In the genomic region with DNA sequence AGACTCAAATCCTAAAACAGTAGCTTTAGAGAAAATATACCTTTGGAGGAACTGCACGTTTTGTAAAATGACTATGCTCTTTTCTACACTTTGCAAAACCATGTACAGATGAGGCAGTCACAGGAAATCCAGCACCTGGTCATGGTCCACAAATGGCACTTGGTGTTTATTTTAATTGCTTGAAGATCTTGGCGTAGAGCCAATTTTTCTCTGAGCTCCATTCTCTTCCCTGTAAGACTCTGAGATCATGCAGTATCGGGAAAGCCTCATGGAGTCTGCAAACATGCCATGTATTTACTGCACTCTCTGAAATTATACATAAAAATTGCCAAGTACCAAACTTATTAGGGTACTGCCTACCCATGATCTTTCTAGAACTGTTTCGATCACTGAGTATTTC, we compare ENCODE assay signal across 9 mouse cellular contexts.
A peak's percentile ranks its signal among the peaks of the same experiment; 100 is the strongest.
DNase-seq lines count a peak whose midpoint lies in the region; ATAC-seq and TF ChIP-seq lines count a peak whose summit lies in the region.
"Had no signal": no experiment of that assay in that cellular context is flagged by ENCODE, and none has a peak within 500 bp of the region (broad histone marks: within the 10 kb centered on the region; RNA-seq: fewer than 3 reads in every experiment).

No protein-coding gene starts in this region.

- no peak for ATAC-seq in liver, postnatal 0 days
- ATAC-seq in stomach, embryonic 14.5 days (ENCODE audit: insufficient number of reproducible peaks, insufficient read depth, low FRiP score, low read depth) = peak; percentile 83
- ATAC-seq in monocyte, adult 5-6 weeks (replicated peaks; ENCODE audit: insufficient number of reproducible peaks, low FRiP score, low TSS enrichment, poor library complexity, severe bottlenecking) = no peak

- H3K4me2 ChIP-seq in liver, postnatal 0 days (ENCODE audit: low read depth, low read length) = no peak overlapping the region
- no peak overlapping the region for H3K4me2 ChIP-seq in stomach, embryonic 14.5 days (replicated peaks; ENCODE audit: low read depth, low read length)
- H3K4me2 ChIP-seq: liver, embryonic 13.5 days had no signal

- H3K4me3 ChIP-seq in liver, adult 2 months (ENCODE audit: insufficient read depth, low read depth, low read length) = no peak overlapping the region
- H3K4me3 ChIP-seq in liver, postnatal 0 days (ENCODE audit: low read depth, low read length) = no peak overlapping the region
- H3K4me3 ChIP-seq in stomach, embryonic 14.5 days (ENCODE audit: low read depth, low read length) = no peak overlapping the region
- H3K4me3 ChIP-seq: liver, embryonic 13.5 days had no signal

- H3K9me3 ChIP-seq in liver, postnatal 0 days (ENCODE audit: low read length) = no peaks in the 10 kb centered on the region
- H3K9me3 ChIP-seq in stomach, embryonic 14.5 days (ENCODE audit: control insufficient read depth, low read depth, low read length) = no peaks in the 10 kb centered on the region
- H3K9me3 ChIP-seq: liver, embryonic 13.5 days had no signal

- H3K27ac ChIP-seq in liver, adult 2 months (replicated peaks; ENCODE audit: insufficient read depth, low read depth, low read length) = no peak overlapping the region
- no peak overlapping the region for H3K27ac ChIP-seq in liver, postnatal 0 days (ENCODE audit: low read depth)
- no peak overlapping the region for H3K27ac ChIP-seq in stomach, embryonic 14.5 days (ENCODE audit: low read length)
- H3K27ac ChIP-seq: liver, embryonic 13.5 days had no signal

- no peak for TF ChIP-seq POLR2A in liver, adult 2 months (IDR thresholded peaks at IDR 0.05; ENCODE audit: extremely low read depth, insufficient read depth, low read length)

- H3K36me3 ChIP-seq in liver, adult 2 months (ENCODE audit: control insufficient read depth, insufficient read depth, low read length) = no peaks in the 10 kb centered on the region
- H3K36me3 ChIP-seq in liver, postnatal 0 days (replicated peaks; ENCODE audit: insufficient read depth, low read length) = no peaks in the 10 kb centered on the region
- no peaks in the 10 kb centered on the region for H3K36me3 ChIP-seq in stomach, embryonic 14.5 days (ENCODE audit: control insufficient read depth, insufficient read depth, low read length)
- H3K36me3 ChIP-seq: liver, embryonic 13.5 days had no signal

- 80% methylated on average over 4 of the region's 4 CpGs for WGBS in liver, adult 2 months
- WGBS in liver, postnatal 0 days (ENCODE audit: insufficient replicate concordance) = 71% methylated on average over 4 of the region's 4 CpGs
- WGBS in stomach, embryonic 14.5 days = 34% methylated on average over 4 of the region's 4 CpGs

- no peak overlapping the region for H3K9ac ChIP-seq in liver, adult 2 months (ENCODE audit: low read depth, low read length)
- H3K9ac ChIP-seq in liver, postnatal 0 days (replicated peaks) = no peak overlapping the region
- no peak overlapping the region for H3K9ac ChIP-seq in stomach, embryonic 14.5 days (replicated peaks; ENCODE audit: low read depth, low read length)
- H3K9ac ChIP-seq: liver, embryonic 13.5 days had no signal

- H3K27me3 ChIP-seq in liver, adult 2 months (ENCODE audit: control insufficient read depth, insufficient read depth, low read length) = no peaks in the 10 kb centered on the region
- H3K27me3 ChIP-seq in liver, postnatal 0 days (ENCODE audit: insufficient read depth, low read length) = no peaks in the 10 kb centered on the region
- H3K27me3 ChIP-seq in stomach, embryonic 14.5 days (ENCODE audit: control insufficient read depth, insufficient read depth, low read length) = no peaks in the 10 kb centered on the region
- H3K27me3 ChIP-seq: liver, embryonic 13.5 days had no signal

- no peaks in the 10 kb centered on the region for H3K4me1 ChIP-seq in liver, adult 2 months (ENCODE audit: control insufficient read depth, insufficient read depth, low read length)
- no peaks in the 10 kb centered on the region for H3K4me1 ChIP-seq in liver, postnatal 0 days (ENCODE audit: insufficient read depth)
- H3K4me1 ChIP-seq in stomach, embryonic 14.5 days (ENCODE audit: control insufficient read depth, insufficient read depth, low read length) = 0 out of 2 replicates have a peak, but pooled peaks cover 5% of the 10 kb centered on the region
- H3K4me1 ChIP-seq: liver, embryonic 13.5 days had no signal

- H3K79me2 ChIP-seq in liver, adult 2 months (ENCODE audit: control insufficient read depth, insufficient read depth, low read length) = no peaks in the 10 kb centered on the region

- peak; percentile 20 to 50 for DNase-seq in cerebellum, postnatal 14 days
- DNase-seq in cerebellum, postnatal 4 days (ENCODE audit: low spot score in 2 of 2) = no peak
- DNase-seq in liver, adult 2 months (ENCODE audit: extremely low read depth, low read depth, low spot score) = peak; percentile 12
- DNase-seq in liver, postnatal 0 days = no peak
- DNase-seq in kidney, adult 9 months = peak; percentile 52
- DNase-seq in gastrocnemius, postnatal 10 days = no peak
- DNase-seq: liver, embryonic 13.5 days had no signal

- no peak for TF ChIP-seq CTCF in liver, adult 2 months (IDR thresholded peaks at IDR 0.05; ENCODE audit: low read depth, low read length)
- no peak for TF ChIP-seq CTCF in liver, postnatal 0 days (IDR thresholded peaks at IDR 0.05; ENCODE audit: low read depth)

- TF ChIP-seq EP300 in liver, postnatal 0 days (IDR thresholded peaks at IDR 0.05; ENCODE audit: low read depth) = no peak

Comparison
In these comparisons a context has a peak if more than half of its experiments do, and no peak if none do; other contexts are left out.
1. DNase-seq: peak in cerebellum, postnatal 14 days (2 of 2), liver, adult 2 months (single experiment) and kidney, adult 9 months (single experiment); none in cerebellum, postnatal 4 days (0 of 2), liver, postnatal 0 days (single experiment) and gastrocnemius, postnatal 10 days (single experiment).